Mouse (Mus musculus) right cerebral cortex, adult 2 months (tissue): ENCODE results near the gene Cmtm6.

Experiments used
- DNase-seq, 2 experiments: peaks; one replicate each; pipeline ENCODE4 v3.0.0; 2021 to 2022; ENCODE audit warnings: low spot score in 2 of 2

Cmtm6 gene

GRCm38 (mm10) chr9:114798845-114799244 is 67.9 kb downstream of the Cmtm6 start:
- DNase-seq = no peak
